Mouse (Mus musculus): ENCODE measurements around the gene Bbs9. TPM values are rescaled to one million over a fixed set of nuclear protein-coding genes. Genes with fewer than 3 reads are reported as not detected.
"Not testable (repeated sequence)": the region's sequence is repeated elsewhere in the genome, so short reads cannot be mapped to it uniquely, and the experiment has no call there.

Gene Bbs9
- total RNA-seq, 1 experiment = 10.3 TPM

DNA sequence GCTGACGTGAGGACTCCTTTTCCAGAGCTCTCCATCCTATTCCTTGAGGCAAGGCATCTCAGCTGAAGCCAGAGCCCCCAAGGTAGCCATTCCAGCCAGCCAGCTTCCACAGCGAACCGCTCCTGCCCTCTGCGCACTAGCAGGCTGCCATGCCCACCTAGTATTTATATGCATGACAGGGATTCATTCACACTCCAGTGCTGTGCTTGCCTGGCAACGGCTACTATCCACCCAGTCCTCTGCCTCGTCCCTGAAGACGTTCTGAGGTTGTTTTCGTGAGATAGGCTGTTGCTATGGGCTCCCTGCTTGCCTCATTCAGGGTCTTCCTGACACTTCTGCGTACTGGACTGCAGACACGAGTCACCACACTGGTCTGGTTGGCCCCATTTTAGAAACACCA lies 22.8 kb upstream of the Bbs9 start:
- in situ Hi-C loops (cut with MboI; ENCODE audit: low sequenced_read_pairs in 2 of 2, unreplicated experiment in 2 of 2) = no loop called here
- H3K36me3 ChIP-seq (ENCODE audit: control insufficient read depth, insufficient read depth, low read length, poor library complexity, severe bottlenecking) = peaks cover 19% of the 10 kb centered on the region; the same call in 1 of the 2 replicates
- H3K9ac ChIP-seq (ENCODE audit: insufficient read depth, low read depth, low read length, poor library complexity, severe bottlenecking) = no peak overlapping the region
- TF ChIP-seq ZC3H11A (IDR thresholded peaks at IDR 0.05; ENCODE audit: borderline replicate concordance, low read depth, low read length) (no peak), HCFC1 (IDR thresholded peaks at IDR 0.05; ENCODE audit: borderline replicate concordance, insufficient read depth, low read length) (no peak), MAFK (IDR thresholded peaks at IDR 0.05; ENCODE audit: insufficient read depth, low read depth, low read length) (no peak)
- H3K4me1 ChIP-seq (ENCODE audit: control insufficient read depth in 2 of 2, insufficient read depth in 2 of 2, low read length in 2 of 2, poor library complexity in 1 of 2) = peaks cover 0 to 2% of the 10 kb centered on the region in 2 experiments; a peak in 1 of 4 replicates
- DNase-seq (ENCODE audit: low read depth, low spot score) = no peak
- no peak overlapping the region for H3K4me3 ChIP-seq (ENCODE audit: insufficient read depth in 1 of 2, low read depth in 1 of 2, low read length in 2 of 2, poor library complexity in 1 of 2, severe bottlenecking in 1 of 2)
- no peak overlapping the region for H3K27ac ChIP-seq (ENCODE audit: insufficient read depth, low read depth, low read length, poor library complexity, severe bottlenecking)
- H3K9me3 ChIP-seq (ENCODE audit: control insufficient read depth, insufficient read depth, low read depth, low read length) = no peaks in the 10 kb centered on the region

DNA sequence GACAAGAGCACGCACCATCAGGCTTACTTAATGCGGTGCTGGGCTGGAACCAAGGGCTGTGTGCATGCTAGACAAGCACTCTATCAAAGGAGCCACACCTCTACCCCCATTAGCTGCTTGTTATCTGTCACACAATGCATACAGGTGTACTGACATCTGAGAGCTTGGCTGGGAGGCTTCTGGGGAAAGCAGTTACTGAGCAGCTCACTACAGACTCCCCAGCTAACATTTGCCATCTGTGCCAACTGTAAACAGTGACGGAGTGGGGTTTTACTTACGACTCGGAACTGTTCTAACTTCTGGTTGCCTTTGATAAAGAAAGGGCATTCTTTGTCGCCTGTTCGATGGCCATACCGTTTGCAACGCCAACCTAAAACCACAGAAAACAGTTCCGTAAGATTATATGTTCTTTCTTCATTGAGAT lies 22.0 kb upstream of the Bbs9 start:
- peaks cover 17% of the 10 kb centered on the region; the same call in 1 of the 2 replicates for H3K36me3 ChIP-seq (ENCODE audit: control insufficient read depth, insufficient read depth, low read length, poor library complexity, severe bottlenecking)
- H3K9ac ChIP-seq (ENCODE audit: insufficient read depth, low read depth, low read length, poor library complexity, severe bottlenecking) = no peak overlapping the region
- H3K4me3 ChIP-seq (ENCODE audit: insufficient read depth in 1 of 2, low read depth in 1 of 2, low read length in 2 of 2, poor library complexity in 1 of 2, severe bottlenecking in 1 of 2) = no peak overlapping the region
- no peak for DNase-seq (ENCODE audit: low read depth, low spot score)
- in situ Hi-C loops (cut with MboI; ENCODE audit: low sequenced_read_pairs in 2 of 2, unreplicated experiment in 2 of 2) = no loop called here
- H3K27ac ChIP-seq (ENCODE audit: insufficient read depth, low read depth, low read length, poor library complexity, severe bottlenecking) = no peak overlapping the region
- peaks cover 0 to 2% of the 10 kb centered on the region in 2 experiments; a peak in 1 of 4 replicates for H3K4me1 ChIP-seq (ENCODE audit: control insufficient read depth in 2 of 2, insufficient read depth in 2 of 2, low read length in 2 of 2, poor library complexity in 1 of 2)
- no peaks in the 10 kb centered on the region for H3K9me3 ChIP-seq (ENCODE audit: control insufficient read depth, insufficient read depth, low read depth, low read length)
- TF ChIP-seq MAFK (IDR thresholded peaks at IDR 0.05; ENCODE audit: insufficient read depth, low read depth, low read length) = no peak
- TF ChIP-seq HCFC1 (IDR thresholded peaks at IDR 0.05; ENCODE audit: borderline replicate concordance, insufficient read depth, low read length) = no peak
- TF ChIP-seq ZNF384 (IDR thresholded peaks at IDR 0.05; ENCODE audit: low read depth, low read length) = no peak
- no peak for TF ChIP-seq ZC3H11A (IDR thresholded peaks at IDR 0.05; ENCODE audit: borderline replicate concordance, low read depth, low read length)
- TF ChIP-seq CHD2 (IDR thresholded peaks at IDR 0.05; ENCODE audit: low read depth, low read length) = no peak

DNA sequence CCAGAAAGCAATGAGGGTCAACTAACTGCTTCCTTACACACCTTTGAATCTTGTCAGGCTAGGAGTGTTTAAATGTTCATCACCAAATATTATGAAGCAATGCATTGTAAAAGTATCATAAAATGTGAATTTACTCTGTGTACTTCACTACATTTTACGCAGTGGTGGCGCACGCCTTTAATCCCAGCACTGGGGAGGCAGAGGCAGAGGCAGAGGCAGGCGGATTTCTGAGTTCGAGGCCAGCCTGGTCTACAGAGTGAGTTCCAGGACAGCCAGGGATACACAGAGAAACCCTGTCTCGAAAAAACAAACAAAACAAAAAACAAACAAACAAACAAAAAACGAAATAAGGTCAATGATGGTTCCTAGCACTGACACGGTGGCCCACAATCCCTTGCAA lies 21.5 kb upstream of the Bbs9 start, which contains the start of gene Gm17545:
Gm17545 (plus strand) TSS at position 301 of the 400 bp plus-strand sequence.
- H3K4me3 ChIP-seq (ENCODE audit: insufficient read depth in 1 of 2, low read depth in 1 of 2, low read length in 2 of 2, poor library complexity in 1 of 2, severe bottlenecking in 1 of 2); DNase-seq (ENCODE audit: low read depth, low spot score); in situ Hi-C loops (cut with MboI; ENCODE audit: low sequenced_read_pairs in 2 of 2, unreplicated experiment in 2 of 2); H3K4me1 ChIP-seq (ENCODE audit: control insufficient read depth in 2 of 2, insufficient read depth in 2 of 2, low read length in 2 of 2, poor library complexity in 1 of 2); H3K9ac ChIP-seq (ENCODE audit: insufficient read depth, low read depth, low read length, poor library complexity, severe bottlenecking); H3K27ac ChIP-seq (ENCODE audit: insufficient read depth, low read depth, low read length, poor library complexity, severe bottlenecking); H3K9me3 ChIP-seq (ENCODE audit: control insufficient read depth, insufficient read depth, low read depth, low read length): not testable (repeated sequence)
- peaks cover 17% of the 10 kb centered on the region; the same call in 1 of the 2 replicates for H3K36me3 ChIP-seq (ENCODE audit: control insufficient read depth, insufficient read depth, low read length, poor library complexity, severe bottlenecking)

DNA sequence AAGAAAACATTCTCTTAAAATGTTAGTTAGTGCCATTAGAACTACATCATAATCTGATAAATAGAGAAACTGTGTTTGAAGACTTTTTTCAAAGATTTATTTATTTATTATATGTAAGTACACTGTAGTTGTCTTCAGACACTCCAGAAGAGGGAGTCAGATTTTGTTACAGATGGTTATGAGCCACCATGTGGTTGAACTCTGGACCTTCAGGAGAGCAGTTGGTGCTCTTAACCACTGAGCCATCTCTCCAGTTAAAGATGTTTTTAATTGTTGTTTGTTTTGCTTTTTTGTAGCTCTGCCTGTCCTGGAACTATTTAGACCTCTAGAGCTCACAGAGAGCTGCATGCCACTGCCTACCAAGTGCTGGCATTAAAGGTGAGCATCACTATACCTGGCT lies 20.5 kb upstream of the Bbs9 start:
- DNase-seq (ENCODE audit: low read depth, low spot score) = no peak
- TF ChIP-seq ZNF384 (IDR thresholded peaks at IDR 0.05; ENCODE audit: low read depth, low read length) (no peak), CHD2 (IDR thresholded peaks at IDR 0.05; ENCODE audit: low read depth, low read length) (no peak)
- Histone ChIP-seq H3K9ac (ENCODE audit: insufficient read depth, low read depth, low read length, poor library complexity, severe bottlenecking) (no peak overlapping the region), H3K9me3 (ENCODE audit: control insufficient read depth, insufficient read depth, low read depth, low read length) (no peaks in the 10 kb centered on the region), H3K36me3 (ENCODE audit: control insufficient read depth, insufficient read depth, low read length, poor library complexity, severe bottlenecking) (peaks cover 17% of the 10 kb centered on the region; the same call in 1 of the 2 replicates), H3K4me3 (ENCODE audit: insufficient read depth in 1 of 2, low read depth in 1 of 2, low read length in 2 of 2, poor library complexity in 1 of 2, severe bottlenecking in 1 of 2) (no peak overlapping the region), H3K27ac (ENCODE audit: insufficient read depth, low read depth, low read length, poor library complexity, severe bottlenecking) (no peak overlapping the region), H3K4me1 (ENCODE audit: control insufficient read depth in 2 of 2, insufficient read depth in 2 of 2, low read length in 2 of 2, poor library complexity in 1 of 2) (no peaks in the 10 kb centered on the region)
- in situ Hi-C loops (cut with MboI; ENCODE audit: low sequenced_read_pairs in 2 of 2, unreplicated experiment in 2 of 2) = no loop called here

DNA sequence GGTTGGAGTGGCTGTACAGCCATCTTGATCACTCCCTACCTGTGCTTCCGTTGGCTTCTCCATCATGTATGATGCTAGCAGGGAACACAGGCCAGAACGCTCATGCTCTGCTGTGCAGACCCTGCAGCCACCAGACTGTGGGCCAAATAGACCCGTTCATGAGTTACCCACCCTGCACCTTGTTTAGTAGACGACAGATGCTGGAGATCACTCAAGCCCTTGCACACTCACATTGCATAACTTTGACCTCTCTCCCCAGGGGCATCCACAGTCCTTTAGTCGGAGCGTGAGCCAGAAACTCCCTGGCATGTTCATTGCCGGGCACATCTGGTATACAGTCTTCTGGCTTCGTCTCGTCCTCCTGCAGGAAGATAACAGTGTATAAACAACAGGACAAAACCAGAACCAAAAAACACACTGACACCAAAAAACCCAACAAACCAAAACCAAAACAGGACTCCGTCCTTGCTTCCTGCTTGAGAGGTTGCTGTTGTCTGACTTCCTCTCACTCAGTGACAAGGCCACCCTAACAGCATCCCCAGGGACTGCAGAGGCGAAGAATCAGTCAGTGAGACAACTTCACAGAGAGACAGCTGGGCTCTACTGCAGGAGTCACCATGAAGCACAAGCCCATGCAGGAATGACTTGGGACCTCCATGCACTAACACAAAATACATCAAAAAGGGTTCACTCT lies 18.2 kb upstream of the Bbs9 start:
- H3K9me3 ChIP-seq (ENCODE audit: control insufficient read depth, insufficient read depth, low read depth, low read length) = no peaks in the 10 kb centered on the region
- H3K4me1 ChIP-seq (ENCODE audit: control insufficient read depth in 2 of 2, insufficient read depth in 2 of 2, low read length in 2 of 2, poor library complexity in 1 of 2) = no peaks in the 10 kb centered on the region
- no peak for DNase-seq (ENCODE audit: low read depth, low spot score)
- in situ Hi-C loops (cut with MboI; ENCODE audit: low sequenced_read_pairs in 2 of 2, unreplicated experiment in 2 of 2) = no loop called here
- peaks cover 8% of the 10 kb centered on the region; the same call in 1 of the 2 replicates for H3K36me3 ChIP-seq (ENCODE audit: control insufficient read depth, insufficient read depth, low read length, poor library complexity, severe bottlenecking)
- no peak overlapping the region for H3K4me3 ChIP-seq (ENCODE audit: insufficient read depth in 1 of 2, low read depth in 1 of 2, low read length in 2 of 2, poor library complexity in 1 of 2, severe bottlenecking in 1 of 2)
- no peak overlapping the region for H3K27ac ChIP-seq (ENCODE audit: insufficient read depth, low read depth, low read length, poor library complexity, severe bottlenecking)
- TF ChIP-seq HCFC1 (IDR thresholded peaks at IDR 0.05; ENCODE audit: borderline replicate concordance, insufficient read depth, low read length) (no peak), ZNF384 (IDR thresholded peaks at IDR 0.05; ENCODE audit: low read depth, low read length) (no peak), ZC3H11A (IDR thresholded peaks at IDR 0.05; ENCODE audit: borderline replicate concordance, low read depth, low read length) (no peak), CHD2 (IDR thresholded peaks at IDR 0.05; ENCODE audit: low read depth, low read length) (no peak), MAFK (IDR thresholded peaks at IDR 0.05; ENCODE audit: insufficient read depth, low read depth, low read length) (no peak)
- H3K9ac ChIP-seq (ENCODE audit: insufficient read depth, low read depth, low read length, poor library complexity, severe bottlenecking) = no peak overlapping the region

Data from ES-E14 (cell line).